Mouse (Mus musculus): ENCODE results near the gene Trem2.

GRCm38 (mm10) chr17:48362346-48362745 is 16.1 kb downstream of the Trem2 start:
- TF ChIP-seq CTCF (IDR thresholded peaks at IDR 0.05; ENCODE audit: borderline replicate concordance, extremely low read depth, insufficient read depth, insufficient read length) (no peak), POLR2A (IDR thresholded peaks at IDR 0.05; ENCODE audit: borderline replicate concordance, extremely low read depth, insufficient read depth, insufficient read length, poor library complexity, severe bottlenecking) (no peak)

Measured in brain, embryonic 14.5 days (tissue).